Mouse (Mus musculus) bone marrow macrophage, adult 2 months (primary cell): ENCODE results near the gene Efna5.

ENCODE experiments used
- CTCF ChIP-seq: IDR thresholded peaks from 2 replicates; pipeline ENCODE4 v1.5.1; 2012; ENCODE audit warnings: low read depth, mild to moderate bottlenecking, low read length, moderate library complexity
- POLR2A ChIP-seq: IDR thresholded peaks from 2 replicates; pipeline ENCODE4 v1.6.1; 2012; ENCODE audit warnings: mild to moderate bottlenecking, low read depth, low read length, borderline replicate concordance

DNA sequence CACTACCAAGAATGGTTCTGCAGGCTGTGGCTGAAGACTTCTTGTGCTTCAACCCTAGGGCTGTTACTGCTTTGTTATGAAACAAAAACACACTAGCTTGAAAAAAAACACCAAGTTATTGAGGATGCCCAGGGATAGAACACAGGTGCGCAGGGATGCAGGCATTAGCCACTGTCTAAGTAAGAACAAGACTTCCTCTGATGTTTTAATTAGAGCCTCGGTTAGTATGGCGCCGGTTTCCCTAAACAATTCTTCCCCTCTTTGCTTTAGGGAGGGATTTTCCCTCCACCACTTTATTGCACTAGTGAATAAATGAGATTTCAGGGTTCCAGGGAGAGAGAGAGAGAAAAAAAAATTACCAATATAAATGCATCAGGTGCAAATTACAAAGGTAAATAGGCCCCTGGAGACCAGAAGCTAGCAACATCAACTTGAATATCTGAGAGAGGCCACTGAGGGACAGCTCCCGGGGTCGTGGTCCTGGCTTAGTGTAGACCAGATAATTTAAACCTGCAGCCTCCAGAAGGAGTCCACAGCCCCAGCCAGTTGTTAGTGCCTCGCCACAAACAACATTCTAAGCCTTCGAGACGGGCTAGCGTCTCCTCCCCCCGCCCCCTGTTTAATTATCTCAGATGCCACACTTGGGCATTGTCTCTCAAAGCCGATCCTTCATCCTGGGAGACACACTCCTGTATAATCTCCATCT is 163.5 kb downstream of the Efna5 start:
- TF ChIP-seq CTCF (no peak), POLR2A (no peak)
